Mouse (Mus musculus): ENCODE measurements around the gene AI413582. TPM values are rescaled to one million over a fixed set of nuclear protein-coding genes. Genes with fewer than 3 reads are reported as not detected.

AI413582 gene
- total and polyA plus RNA-seq, 2 experiments from 2014 or later: 50.2 to 92.7 TPM

DNA sequence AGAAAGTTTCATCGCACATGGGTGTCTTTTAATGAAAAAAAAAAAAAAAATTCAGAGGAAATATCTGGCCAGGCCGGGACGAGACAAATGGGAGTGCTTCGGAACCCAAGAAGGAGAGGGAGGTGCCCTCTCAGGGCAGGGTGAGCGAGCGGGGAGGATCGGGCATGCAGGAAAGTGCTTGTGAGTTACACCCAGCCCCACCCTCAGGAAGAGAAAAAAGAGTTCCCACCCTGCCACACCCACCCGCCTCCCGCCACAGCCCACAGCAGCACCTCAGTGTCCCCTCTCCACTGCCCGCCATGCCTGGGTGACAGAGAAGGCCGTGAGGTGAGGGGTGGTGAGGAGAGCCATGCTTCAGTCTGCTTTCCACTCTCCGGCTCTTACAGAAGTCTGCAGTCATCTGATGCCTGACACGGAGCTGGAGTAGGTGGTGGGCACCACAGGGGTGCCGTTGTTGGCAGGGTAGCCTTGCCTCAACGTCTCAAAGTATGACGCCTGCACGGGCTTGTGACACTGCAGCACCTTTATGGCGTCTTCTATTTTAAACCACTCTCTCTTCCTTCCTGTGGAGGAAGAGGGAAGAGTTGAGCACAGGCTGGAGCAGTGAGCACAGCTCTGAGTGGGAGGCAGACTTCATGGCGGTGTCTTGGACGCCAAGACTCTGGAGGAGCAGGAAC lies 15.0 kb upstream of the AI413582 start:
- Histone ChIP-seq H3K9me3 (ENCODE audit: low read length) (no peaks in the 10 kb centered on the region), H3K4me1 (ENCODE audit: insufficient read depth, low read length) (no peaks in the 10 kb centered on the region), H3K4me2 (ENCODE audit: low read depth, low read length) (no peak overlapping the region), H3K27ac (no peak overlapping the region), H3K27me3 (ENCODE audit: insufficient read depth, low read length) (no peaks in the 10 kb centered on the region), H3K4me3 (ENCODE audit: low read length) (no peak overlapping the region), H3K9ac (replicated peaks; ENCODE audit: low read length) (no peak overlapping the region), H3K36me3 (ENCODE audit: insufficient read depth, low read length) (peaks cover 28% of the 10 kb centered on the region; the same call in 1 of the 2 replicates)
- TF ChIP-seq CTCF (IDR thresholded peaks at IDR 0.05; ENCODE audit: low read depth): no peak
- WGBS: 80% methylated on average over 19 of the region's 20 CpGs
- DNase-seq (ENCODE audit: low spot score) (no peak), ATAC-seq (no peak)

- Histone ChIP-seq H3K9me3 (ENCODE audit: low read length) (no peaks in the 10 kb centered on the region), H3K4me3 (ENCODE audit: low read length) (no peak overlapping the region), H3K27me3 (ENCODE audit: insufficient read depth, low read length) (no peaks in the 10 kb centered on the region), H3K27ac (peak overlapping the region; percentile 69; the same call in 1 of the 2 replicates), H3K4me1 (ENCODE audit: insufficient read depth, low read length) (peaks cover 5% of the 10 kb centered on the region; the same call in 1 of the 2 replicates), H3K36me3 (ENCODE audit: insufficient read depth, low read length) (peaks cover 28% of the 10 kb centered on the region; the same call in 1 of the 2 replicates), H3K9ac (replicated peaks; ENCODE audit: low read length) (no peak overlapping the region), H3K4me2 (ENCODE audit: low read depth, low read length) (no peak overlapping the region)
- DNase-seq (ENCODE audit: low spot score) (peak; percentile 61), ATAC-seq (no peak)
- no peak for TF ChIP-seq CTCF (IDR thresholded peaks at IDR 0.05; ENCODE audit: low read depth)
- WGBS: 58% methylated on average over 8 of the region's 8 CpGs
These were observed 14.3 kb upstream of the AI413582 start for GRCm38 (mm10) chr17:27579816-27580215.

GRCm38 (mm10) chr17:27578487-27578886 lies 12.9 kb upstream of the AI413582 start:
- no peak overlapping the region for H3K4me3 ChIP-seq (ENCODE audit: low read length)
- no peak overlapping the region for H3K4me2 ChIP-seq (ENCODE audit: low read depth, low read length)
- TF ChIP-seq CTCF (IDR thresholded peaks at IDR 0.05; ENCODE audit: low read depth): no peak
- H3K9me3 ChIP-seq (ENCODE audit: low read length): no peaks in the 10 kb centered on the region
- peak; percentile 71 for DNase-seq (ENCODE audit: low spot score)
- peak; percentile 57; the same call in 1 of the 2 replicates for ATAC-seq
- H3K27me3 ChIP-seq (ENCODE audit: insufficient read depth, low read length): no peaks in the 10 kb centered on the region
- H3K36me3 ChIP-seq (ENCODE audit: insufficient read depth, low read length): peaks cover 28% of the 10 kb centered on the region; the same call in 1 of the 2 replicates
- no peak overlapping the region for H3K9ac ChIP-seq (replicated peaks; ENCODE audit: low read length)
- 63% methylated on average over 10 of the region's 10 CpGs for WGBS
- peak overlapping the region; percentile 69 for H3K27ac ChIP-seq
- H3K4me1 ChIP-seq (ENCODE audit: insufficient read depth, low read length): peaks cover 9% of the 10 kb centered on the region

DNA sequence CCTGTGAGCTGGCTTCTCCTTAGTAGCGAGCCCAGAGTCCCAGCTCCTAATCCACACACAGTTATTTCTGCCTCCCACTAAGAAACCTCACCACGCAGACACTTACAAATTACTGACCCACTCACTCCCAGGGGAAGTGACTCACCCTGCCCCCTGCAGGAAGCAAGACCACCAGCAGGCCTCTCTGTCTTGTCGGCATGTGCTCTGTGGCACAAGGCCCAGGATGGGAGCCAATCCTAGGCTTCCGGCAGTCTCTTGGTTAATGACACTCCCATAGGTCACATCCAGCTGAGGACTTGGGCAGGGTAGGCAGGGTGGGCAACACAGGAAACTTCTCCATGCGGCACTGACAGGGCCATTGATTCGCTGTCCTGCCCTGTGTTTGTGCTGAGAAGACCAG lies 11.9 kb upstream of the AI413582 start:
- TF ChIP-seq CTCF (IDR thresholded peaks at IDR 0.05; ENCODE audit: low read depth): peak; percentile 57
- 44% methylated on average over 6 of the region's 6 CpGs for WGBS
- no peak overlapping the region for H3K9ac ChIP-seq (replicated peaks; ENCODE audit: low read length)
- H3K4me3 ChIP-seq (ENCODE audit: low read length): no peak overlapping the region
- H3K4me2 ChIP-seq (ENCODE audit: low read depth, low read length): no peak overlapping the region
- H3K36me3 ChIP-seq (ENCODE audit: insufficient read depth, low read length): peaks cover 23% of the 10 kb centered on the region; the same call in 1 of the 2 replicates
- DNase-seq (ENCODE audit: low spot score): peak; percentile 66
- H3K27ac ChIP-seq: peak overlapping the region; percentile 60; the same call in 1 of the 2 replicates
- no peaks in the 10 kb centered on the region for H3K9me3 ChIP-seq (ENCODE audit: low read length)
- ATAC-seq: peak; percentile 36; the same call in 1 of the 2 replicates
- H3K4me1 ChIP-seq (ENCODE audit: insufficient read depth, low read length): peaks cover 9% of the 10 kb centered on the region
- H3K27me3 ChIP-seq (ENCODE audit: insufficient read depth, low read length): no peaks in the 10 kb centered on the region

GRCm38 (mm10) chr17:27576056-27576455 lies 10.5 kb upstream of the AI413582 start:
- peaks cover 9% of the 10 kb centered on the region for H3K4me1 ChIP-seq (ENCODE audit: insufficient read depth, low read length)
- no peaks in the 10 kb centered on the region for H3K9me3 ChIP-seq (ENCODE audit: low read length)
- H3K36me3 ChIP-seq (ENCODE audit: insufficient read depth, low read length): peaks cover 15% of the 10 kb centered on the region; the same call in 1 of the 2 replicates
- WGBS: 85% methylated on average over 7 of the region's 7 CpGs
- H3K27ac ChIP-seq: peak overlapping the region; percentile 80; the same call in 1 of the 2 replicates
- no peak overlapping the region for H3K4me2 ChIP-seq (ENCODE audit: low read depth, low read length)
- no peaks in the 10 kb centered on the region for H3K27me3 ChIP-seq (ENCODE audit: insufficient read depth, low read length)
- no peak for TF ChIP-seq CTCF (IDR thresholded peaks at IDR 0.05; ENCODE audit: low read depth)
- no peak overlapping the region for H3K4me3 ChIP-seq (ENCODE audit: low read length)
- DNase-seq (ENCODE audit: low spot score) (no peak), ATAC-seq (no peak)
- no peak overlapping the region for H3K9ac ChIP-seq (replicated peaks; ENCODE audit: low read length)

DNA sequence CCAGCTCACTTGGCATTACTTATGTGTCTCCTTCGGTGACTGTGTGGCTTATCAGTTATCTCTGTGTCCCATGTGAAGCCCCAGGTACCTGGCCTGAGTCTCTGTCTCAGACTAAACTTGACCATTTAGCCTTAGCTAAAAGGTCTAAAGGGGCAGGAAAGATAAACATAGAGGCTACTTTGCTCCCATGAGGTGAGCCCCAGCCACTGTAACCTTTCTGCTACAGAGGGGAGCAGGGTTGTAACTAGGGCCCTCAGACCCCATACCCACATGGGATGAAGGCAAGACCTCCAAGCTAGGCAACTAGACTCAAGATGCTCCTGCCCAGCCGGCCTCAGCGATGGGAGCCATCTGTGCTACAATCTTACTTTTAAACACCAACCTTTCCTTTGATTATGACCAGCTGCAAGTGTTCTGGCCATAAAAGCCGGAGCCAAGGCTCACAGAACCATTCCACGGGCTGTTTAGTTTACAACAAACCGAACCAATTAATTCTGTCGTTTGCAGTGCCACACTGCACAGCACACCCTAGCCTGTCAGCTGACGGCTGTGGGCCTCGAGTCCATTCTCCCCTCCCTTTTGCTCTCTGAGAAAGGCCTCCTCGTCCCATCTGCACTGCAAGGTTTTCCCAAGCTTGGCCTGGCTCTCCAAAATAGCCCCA lies 9.7 kb upstream of the AI413582 start:
- no peaks in the 10 kb centered on the region for H3K27me3 ChIP-seq (ENCODE audit: insufficient read depth, low read length)
- TF ChIP-seq CTCF (IDR thresholded peaks at IDR 0.05; ENCODE audit: low read depth): no peak
- no peak overlapping the region for H3K9ac ChIP-seq (replicated peaks; ENCODE audit: low read length)
- H3K4me3 ChIP-seq (ENCODE audit: low read length): no peak overlapping the region
- no peak overlapping the region for H3K4me2 ChIP-seq (ENCODE audit: low read depth, low read length)
- DNase-seq (ENCODE audit: low spot score): no peak
- peak overlapping the region; percentile 80; the same call in 1 of the 2 replicates for H3K27ac ChIP-seq
- peaks cover 9% of the 10 kb centered on the region for H3K4me1 ChIP-seq (ENCODE audit: insufficient read depth, low read length)
- no peak for ATAC-seq
- 59% methylated on average over 10 of the region's 10 CpGs for WGBS
- no peaks in the 10 kb centered on the region for H3K9me3 ChIP-seq (ENCODE audit: low read length)
- H3K36me3 ChIP-seq (ENCODE audit: insufficient read depth, low read length): 0 out of 2 replicates have a peak, but pooled peaks cover 7% of the 10 kb centered on the region

Measured in hindbrain, postnatal 0 days (tissue).